Mouse (Mus musculus) erythroblast, adult 5-6 weeks (primary cell): ENCODE measurements around the gene N4bp2l2. TPM values are rescaled to one million over a fixed set of nuclear protein-coding genes. Genes with fewer than 3 reads are reported as not detected.

ENCODE experiments used
- ATAC-seq: replicated peaks from 2 replicates; pipeline ENCODE4 v1.8.0; 2016; ENCODE audit warnings: moderate number of reproducible peaks, mild to moderate bottlenecking, moderate TSS enrichment, inconsistent platforms; ENCODE audit not compliant: poor library complexity, low FRiP score, severe bottlenecking
- total RNA-seq, 2 experiments: library from RNA; stranded (forward) in 1 of 2; stranded (reverse) in 1 of 2; fragments of 150-400 nt in 1 of 2; fragments of 200-764, 138-1000 nt in 1 of 2; gene quantifications; 2 replicates each; pipeline versions ENCODE4 v1.2.3 to v1.2.4; 2015 to 2017; ENCODE audit warnings: low replicate concordance in 2 of 2

The N4bp2l2 gene
- total RNA-seq, 2 experiments from 2014 or later = 45.3 to 140 TPM

GRCm38 (mm10) chr5:150574403-150574802 lies 91.6 kb downstream of the N4bp2l2 start:
- no peak for ATAC-seq

GRCm38 (mm10) chr5:150570496-150571219 lies 95.3 kb downstream of the N4bp2l2 start:
- ATAC-seq = no peak

GRCm38 (mm10) chr5:150566971-150567370 lies 99.0 kb downstream of the N4bp2l2 start:
- no peak for ATAC-seq

GRCm38 (mm10) chr5:150566226-150566625 lies 99.8 kb downstream of the N4bp2l2 start:
- no peak for ATAC-seq

GRCm38 (mm10) chr5:150564426-150564825 lies 101.6 kb downstream of the N4bp2l2 start:
- ATAC-seq = no peak

GRCm38 (mm10) chr5:150561783-150562182 lies 104.2 kb downstream of the N4bp2l2 start:
- ATAC-seq = no peak

GRCm38 (mm10) chr5:150561376-150561775 lies 104.6 kb downstream of the N4bp2l2 start:
- ATAC-seq = no peak

GRCm38 (mm10) chr5:150560851-150561250 lies 105.1 kb downstream of the N4bp2l2 start:
- ATAC-seq = no peak

GRCm38 (mm10) chr5:150559519-150560103 lies 106.4 kb downstream of the N4bp2l2 start:
- no peak for ATAC-seq

Other genes starting within 250 kb of the N4bp2l2 start
- gene Zar1l, start 148.0 kb downstream of the N4bp2l2 start, total RNA-seq (2015; ENCODE audit: low replicate concordance) = not detected in 2 replicates
- not detected in 2 replicates for gene Zar1l, start 148.0 kb downstream of the N4bp2l2 start, total RNA-seq (2017; ENCODE audit: low replicate concordance)
- gene Brca2, start 143.6 kb downstream of the N4bp2l2 start, total RNA-seq (2015; ENCODE audit: low replicate concordance) = 30.7 and 38.5 TPM in 2 replicates
- gene Brca2, start 143.6 kb downstream of the N4bp2l2 start, total RNA-seq (2017; ENCODE audit: low replicate concordance) = 53.8 and 62.4 TPM in 2 replicates
- gene N4bp2l1, start 69.0 kb downstream of the N4bp2l2 start, total RNA-seq (2015; ENCODE audit: low replicate concordance) = 21.3 and 36.5 TPM in 2 replicates
- 10.5 and 13.7 TPM in 2 replicates for gene N4bp2l1, start 69.0 kb downstream of the N4bp2l2 start, total RNA-seq (2017; ENCODE audit: low replicate concordance)
- 9.4 and 23.4 TPM in 2 replicates for gene Pds5b, start 7.6 kb upstream of the N4bp2l2 start, total RNA-seq (2015; ENCODE audit: low replicate concordance)
- gene Pds5b, start 7.6 kb upstream of the N4bp2l2 start, total RNA-seq (2017; ENCODE audit: low replicate concordance) = 13.0 and 26.2 TPM in 2 replicates